Mouse (Mus musculus): Measurements from ENCODE around the gene Prr5l.

Gene Prr5l

DNA sequence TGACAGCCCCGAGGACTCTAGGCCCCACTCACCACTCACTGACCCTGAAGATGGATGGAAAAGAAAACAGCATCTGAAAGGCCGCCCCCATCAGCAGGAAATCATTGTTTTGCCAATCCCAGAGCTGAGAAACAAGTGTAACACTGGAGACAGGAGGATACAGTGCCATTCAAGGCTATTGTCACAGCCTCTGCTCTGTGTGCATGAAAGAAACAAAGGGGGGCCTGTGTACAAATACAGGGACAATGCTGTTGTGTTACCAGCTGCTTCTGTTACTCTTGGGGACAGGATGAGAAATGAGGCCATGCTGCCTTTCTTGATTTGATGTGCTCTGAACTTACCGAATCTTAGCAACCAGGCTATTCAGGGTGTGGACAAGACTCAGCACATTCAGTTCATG, at the start of gene Prr5l:
Prr5l (minus strand) TSS at position 30 of the 400 bp plus-strand sequence.
- DNase-seq: no peak

DNA sequence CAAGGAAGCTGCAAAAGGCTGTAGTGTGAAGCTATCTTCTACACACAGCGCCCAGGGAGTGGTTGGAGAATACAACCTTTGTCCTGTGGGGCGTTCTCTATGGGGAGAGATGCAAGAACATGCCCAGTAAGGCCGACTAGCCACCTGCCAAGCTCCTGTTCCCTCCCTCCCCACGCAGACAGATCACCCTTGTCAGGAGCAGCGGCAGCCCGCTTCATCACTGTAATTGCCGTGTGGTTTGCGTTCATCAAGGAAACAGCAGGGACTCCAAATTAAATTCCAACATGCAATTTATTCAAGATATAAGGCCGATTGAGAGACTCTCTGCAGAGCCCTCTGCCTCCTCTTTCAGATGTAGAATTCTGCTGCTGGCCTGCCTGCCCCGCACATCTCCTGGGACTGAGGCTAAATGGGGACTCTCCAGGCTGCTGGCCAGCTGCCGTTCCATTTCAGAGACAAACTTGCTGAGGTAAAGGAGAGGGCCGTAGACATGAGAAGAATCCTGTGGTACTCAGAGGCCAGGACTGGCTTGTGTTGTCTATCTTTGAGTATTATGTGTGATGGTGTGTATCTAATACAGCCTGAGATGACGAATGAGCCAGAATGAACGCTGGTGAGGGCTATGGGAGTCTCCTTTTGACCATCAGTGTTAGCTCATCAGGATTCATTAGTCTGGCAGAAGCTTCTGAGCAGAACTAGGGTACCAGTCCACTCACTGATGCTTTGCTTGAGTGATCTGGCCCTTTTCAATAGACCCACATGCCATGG, 49.5 kb upstream of the Prr5l start:
- DNase-seq: no peak

DNA sequence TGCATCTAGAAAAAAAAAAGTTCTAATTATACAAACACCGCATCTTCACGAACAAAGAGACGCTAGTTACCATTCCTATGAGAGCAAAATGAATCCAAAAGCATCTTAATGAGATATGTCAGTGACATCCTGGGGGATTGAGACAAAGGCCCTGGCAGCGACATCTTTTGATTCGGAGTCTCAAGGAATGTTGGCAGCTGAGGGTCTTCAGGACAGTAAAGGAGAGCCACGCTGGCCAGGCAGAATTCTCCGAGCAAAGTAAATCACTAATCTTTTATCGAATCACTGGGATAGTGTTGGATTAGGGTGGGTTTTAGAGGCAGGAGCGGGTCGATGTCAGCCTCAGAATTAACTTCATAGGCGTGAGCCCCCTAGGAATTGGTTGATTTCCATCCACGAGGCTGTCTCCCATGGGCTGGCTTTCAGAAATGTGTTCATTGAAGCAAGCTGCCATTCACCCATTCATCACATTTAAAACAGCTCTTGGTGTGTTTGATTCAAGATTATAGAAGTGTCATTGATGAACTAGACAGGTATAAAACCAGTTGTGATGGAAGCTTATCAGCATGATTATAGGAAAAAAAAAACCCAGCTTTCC, 42.9 kb upstream of the Prr5l start:
- no peak for DNase-seq

DNA sequence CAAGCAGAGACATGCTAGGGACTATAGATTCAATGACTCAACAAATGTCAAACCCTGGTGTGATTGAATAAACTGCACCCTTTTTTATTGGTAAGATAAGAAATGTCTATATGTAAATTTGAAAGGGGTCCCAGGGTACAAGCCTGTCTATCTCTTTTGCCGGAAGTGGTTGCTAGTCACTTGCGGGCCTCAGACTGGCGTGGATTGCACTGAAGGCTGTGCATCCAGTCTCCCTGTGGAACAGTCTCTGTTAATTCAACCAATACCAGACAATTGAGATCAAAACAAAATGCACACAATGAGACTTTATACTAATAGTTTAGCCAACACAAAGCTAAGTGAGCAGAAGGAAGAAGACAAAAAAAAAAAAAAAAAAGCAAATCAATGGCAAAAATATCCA, 42.4 kb upstream of the Prr5l start:
- DNase-seq: no peak

DNA sequence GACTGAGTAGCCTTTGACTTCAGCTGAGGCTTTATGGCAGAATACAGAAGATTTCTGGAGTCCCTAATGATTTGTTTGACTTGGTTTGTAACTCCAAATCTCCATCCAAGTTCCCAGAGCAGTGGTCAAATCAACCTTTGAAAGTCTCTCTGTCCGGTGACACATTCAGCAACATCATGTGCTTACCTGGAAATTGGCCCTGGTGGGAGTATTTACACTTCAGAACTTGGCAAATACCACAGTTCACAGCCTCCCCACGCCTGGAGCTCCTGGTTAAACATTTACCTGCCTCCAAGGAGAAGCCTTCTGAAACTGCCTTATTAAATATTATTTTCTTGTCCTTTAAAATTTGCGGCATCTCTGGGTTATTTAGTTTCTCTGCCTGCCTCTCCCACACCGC, 40.4 kb upstream of the Prr5l start:
- DNase-seq: no peak

DNA sequence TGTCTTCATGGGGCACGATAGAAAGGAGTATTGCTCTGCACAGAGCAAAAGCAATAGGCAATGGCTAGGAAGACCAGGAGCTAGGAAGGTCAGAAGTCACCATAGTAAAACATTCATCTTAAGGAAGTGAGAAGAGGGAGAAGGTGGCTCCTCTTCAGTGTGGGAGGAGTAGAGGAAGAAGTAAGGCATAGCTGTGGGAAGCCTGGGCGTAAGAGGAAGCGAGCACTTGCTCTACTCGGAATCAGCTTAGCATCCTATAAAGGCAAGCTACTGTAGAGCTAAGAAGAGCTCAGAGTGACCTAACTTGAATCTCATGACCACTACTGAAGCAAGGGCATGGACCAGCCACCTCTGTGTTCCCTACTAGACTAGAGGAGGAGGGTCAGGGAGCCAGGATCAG, 39.5 kb upstream of the Prr5l start:
- DNase-seq: no peak

DNA sequence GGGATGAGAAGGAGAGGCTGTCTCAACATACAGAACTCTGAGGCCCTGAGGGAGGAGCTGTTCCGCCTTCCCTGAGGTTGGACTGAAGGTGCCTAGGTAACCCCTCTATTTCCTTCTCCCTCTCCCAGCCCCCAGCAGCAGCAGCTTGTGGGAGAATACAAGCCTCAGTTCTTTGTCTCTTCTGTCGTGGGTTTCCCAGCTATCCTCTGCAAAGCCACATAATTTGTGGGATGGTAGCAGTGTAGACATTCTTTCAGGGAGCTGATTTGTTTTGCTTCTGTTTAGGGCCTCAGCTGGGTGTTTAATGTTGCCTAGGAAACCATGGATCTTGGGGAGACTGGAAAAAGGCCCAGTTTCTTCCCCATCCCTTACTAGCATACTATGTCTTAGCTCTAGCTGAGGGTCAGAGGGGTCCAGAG, 37.3 kb upstream of the Prr5l start:
- DNase-seq: no peak

DNA sequence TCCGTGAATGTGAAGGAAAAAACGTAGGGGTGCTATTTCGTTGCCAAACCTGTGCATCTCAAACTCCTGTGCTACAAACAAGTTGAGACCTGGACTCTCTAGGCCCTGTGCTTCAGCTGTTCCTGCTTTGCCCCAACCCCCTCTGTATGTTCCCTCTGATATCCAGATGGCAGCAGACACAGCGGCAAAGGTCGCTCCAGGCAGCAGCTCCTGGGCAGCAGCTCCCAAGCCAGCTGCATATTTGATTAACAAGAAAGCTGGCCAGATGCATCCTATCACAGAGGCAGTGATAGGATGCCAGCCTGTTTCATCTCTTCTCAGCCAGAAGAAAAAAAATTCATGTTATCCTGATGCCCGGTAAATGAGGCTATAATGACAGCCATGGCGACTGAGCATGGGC, 35.7 kb upstream of the Prr5l start:
- DNase-seq: no peak

DNA sequence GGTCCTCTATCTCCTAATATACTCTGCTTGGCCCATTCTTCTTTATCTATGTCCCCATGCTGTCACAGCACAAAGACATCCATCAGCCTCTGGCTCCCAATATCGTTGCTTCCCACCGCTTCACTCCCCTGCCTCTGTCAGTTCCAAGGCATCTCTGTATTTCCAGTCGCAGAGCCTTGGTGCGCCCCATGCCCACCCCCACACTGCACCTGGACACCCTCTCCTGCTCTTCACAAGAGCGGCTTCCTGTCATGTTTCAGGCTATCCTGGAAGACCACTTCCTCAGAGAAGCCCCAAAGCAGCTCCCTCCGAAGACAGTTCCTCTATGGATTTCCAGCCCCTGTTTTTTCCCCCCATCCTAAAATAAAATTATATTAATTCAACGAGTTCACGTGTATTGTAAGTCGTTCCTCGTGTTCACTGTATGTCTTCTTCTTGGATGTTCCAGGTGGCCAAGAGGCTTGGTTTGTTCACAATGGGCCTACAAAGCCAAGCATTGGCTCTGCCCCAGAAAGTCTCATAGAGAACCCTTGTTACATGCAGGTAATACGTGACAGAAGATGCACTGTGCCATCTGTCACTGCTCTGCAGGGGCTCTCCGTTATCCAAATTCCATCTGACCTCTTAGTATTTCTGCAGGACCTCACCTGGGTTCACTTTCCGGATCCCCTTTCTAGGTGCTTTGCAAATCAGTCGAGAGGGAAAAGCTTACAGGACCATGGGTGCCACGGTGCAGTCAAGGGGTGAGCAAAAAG, 26.7 kb upstream of the Prr5l start:
- DNase-seq: no peak

DNA sequence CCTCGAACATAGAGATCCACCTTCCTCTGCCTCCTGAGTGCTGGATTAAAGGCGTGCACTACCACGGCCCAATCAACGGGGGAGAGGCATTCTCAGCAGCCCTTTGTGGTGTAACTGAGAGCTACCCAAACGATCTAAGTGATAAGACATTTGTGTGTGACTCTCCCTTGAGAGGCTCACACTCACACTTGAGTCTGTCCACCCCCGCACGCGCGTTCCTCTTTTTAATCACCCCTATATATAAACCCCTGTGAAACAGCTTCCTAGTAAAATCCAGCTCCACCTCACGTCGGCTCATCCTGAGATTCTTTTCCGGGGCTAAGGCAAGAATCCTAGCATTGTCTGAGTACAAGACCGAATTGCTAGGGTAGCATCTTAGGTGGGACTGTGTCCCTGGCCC, 25.9 kb upstream of the Prr5l start:
- DNase-seq: peak; percentile 45

DNA sequence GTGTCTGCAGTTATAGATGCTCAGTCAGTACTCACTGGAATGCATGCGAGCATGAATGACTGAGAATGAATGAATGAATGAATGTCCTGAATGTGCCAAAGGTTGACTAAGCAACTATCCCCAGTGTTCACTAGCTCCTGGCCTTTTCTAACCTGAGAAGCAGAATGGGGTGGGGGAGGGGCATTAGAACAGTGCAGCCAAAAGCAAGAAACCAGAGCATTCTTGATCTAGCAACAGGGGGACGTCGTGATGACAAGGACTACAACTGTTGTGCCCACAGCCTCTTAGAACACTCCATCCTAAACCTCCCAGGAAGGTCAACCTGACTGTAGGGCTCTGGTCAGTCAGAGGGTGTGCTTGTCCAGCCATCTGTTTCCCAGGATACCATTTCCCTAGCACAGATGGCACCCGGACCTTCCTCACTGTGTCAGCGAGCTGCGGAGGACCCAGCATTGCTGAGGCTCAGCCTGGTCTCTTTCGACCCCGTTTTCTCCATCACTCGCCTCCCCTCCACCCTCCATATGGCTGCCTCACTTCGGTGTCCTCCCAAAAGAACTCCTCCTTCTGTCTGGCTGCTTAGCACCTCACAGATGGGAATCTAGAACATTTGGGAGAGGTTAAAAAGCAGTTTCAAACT, 24.7 kb upstream of the Prr5l start:
- DNase-seq: peak; percentile 35

DNA sequence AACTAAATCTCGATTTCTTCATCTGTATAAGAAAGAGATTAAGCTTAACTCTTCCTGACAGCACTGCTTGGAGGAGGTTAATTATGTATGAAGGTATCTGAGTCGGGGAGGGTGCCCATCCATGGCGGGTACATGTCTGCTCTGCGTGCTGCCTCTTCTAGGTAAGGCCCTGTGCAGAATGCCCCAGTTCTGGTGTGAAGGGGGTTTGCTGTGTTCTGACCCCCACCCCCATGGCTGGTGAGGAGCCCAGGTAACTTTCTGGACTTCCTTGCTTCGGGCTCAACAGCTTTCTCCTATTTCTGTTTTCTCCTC, 23.5 kb upstream of the Prr5l start:
- no peak for DNase-seq

DNA sequence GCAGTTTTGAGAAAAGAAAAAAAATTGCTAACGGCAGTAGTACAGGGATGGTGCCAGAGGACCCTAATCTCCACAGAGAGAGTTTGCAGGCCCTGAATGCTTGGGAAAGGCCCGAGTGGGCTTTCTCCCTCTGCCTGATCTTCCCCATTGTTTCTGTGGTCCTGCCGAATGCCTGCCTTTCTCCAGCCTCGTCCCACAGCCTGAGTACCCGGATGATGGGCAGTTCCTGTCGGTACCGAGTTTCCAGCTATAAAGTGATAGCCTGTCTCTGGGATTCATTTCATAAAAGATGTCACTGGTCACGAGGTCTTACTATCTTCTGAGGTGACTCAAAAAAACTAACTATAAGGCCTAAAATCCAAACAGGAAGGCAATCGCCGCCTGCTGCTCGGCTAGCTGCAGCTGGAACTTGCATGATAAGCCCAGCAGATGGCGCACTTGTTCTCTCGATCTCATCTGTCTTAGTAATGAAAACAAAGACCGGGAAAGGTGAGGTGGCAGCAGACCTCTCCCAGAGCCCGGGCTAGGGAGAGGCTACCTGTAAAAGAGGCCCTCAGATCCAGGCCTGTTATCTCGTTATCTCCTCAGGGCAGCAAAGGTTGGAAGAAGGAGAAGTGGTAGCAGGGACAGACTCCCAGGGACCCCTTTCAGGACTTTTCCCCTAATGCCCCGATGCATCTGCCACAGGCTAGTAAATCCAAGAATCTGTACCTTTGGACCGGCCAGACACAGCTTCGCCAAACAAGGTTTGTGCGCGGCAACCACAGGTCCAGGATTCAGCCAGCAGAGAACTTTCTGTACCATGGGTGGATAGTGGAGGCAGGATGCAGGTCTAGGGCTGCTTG, 22.9 kb upstream of the Prr5l start:
- peak; percentile 88 for DNase-seq

DNA sequence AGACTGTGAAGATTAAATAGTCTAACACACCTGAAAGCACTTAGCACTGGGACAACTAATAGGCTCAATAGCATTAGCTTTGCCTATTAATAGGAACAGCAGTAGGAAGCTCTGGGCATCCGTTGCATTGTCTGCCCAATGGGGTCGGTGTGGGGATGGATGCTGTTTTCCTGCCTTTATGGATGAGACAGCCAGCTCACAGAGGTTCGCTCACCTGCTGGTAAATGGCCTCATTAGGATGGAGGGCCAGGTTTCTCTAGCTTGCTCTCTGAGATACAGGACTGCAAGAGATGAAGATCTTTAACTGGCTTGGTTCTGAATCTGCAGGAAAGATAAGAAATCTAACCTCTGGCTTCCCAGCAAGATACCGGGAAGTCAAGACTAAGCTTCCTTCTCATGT, 19.4 kb upstream of the Prr5l start:
- no peak for DNase-seq

DNA sequence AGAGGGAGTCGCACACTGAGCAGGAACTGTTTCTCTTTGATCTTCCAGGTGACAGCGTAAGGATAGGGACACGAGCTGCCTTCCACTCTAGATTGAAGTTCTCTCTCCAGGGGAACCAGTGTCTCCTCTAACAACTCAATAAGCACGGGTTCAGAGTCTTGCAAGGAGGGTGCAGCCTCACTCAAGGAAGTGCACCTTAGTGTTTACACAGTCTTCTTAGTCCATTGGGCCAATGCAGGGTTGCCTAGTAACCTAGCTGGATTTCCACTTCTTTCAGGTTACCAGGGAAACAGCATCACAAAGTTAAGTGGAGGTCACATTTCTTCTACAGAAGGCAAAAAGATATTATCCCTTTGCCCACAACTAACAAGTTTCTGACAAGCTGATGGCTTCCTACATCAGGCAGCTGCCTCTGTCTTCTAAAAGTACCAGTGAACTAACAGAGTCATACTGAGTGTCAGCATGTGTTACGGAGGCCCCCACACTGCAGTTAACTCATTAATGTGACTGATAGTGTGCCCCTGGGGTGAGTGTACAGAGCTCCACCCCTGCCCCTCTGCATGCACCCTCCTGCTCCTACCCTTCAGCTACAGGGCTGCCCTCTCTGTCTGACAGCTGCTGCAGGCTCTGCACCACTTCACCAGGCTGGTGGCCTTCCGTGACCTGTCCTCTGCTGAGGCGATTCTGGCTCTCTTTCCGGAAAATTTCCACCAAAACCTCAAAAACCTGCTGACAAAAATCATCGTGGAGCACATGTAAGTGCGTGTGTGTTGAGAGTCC, 13.8 kb upstream of the Prr5l start:
- no peak for DNase-seq

DNA sequence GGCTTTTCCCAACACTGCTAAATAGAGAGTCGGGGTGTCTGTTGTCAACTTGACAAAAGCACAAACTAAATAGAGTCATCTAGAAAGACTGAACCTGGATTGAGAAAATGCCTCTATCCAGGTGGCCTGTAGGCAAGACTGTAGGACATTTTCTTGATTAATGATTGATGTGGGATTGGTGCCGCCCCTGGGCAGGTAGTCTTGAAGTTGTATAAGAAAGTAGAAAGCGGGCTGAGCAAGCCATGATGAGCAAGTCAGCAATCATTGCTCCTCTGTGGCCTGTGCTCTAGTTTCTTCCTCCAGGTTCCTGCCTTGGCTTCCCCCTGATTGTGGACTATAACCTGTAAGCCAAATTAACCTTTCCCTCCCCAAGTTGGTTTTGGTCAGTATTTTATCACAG, 11.3 kb upstream of the Prr5l start:
- DNase-seq: no peak

DNA sequence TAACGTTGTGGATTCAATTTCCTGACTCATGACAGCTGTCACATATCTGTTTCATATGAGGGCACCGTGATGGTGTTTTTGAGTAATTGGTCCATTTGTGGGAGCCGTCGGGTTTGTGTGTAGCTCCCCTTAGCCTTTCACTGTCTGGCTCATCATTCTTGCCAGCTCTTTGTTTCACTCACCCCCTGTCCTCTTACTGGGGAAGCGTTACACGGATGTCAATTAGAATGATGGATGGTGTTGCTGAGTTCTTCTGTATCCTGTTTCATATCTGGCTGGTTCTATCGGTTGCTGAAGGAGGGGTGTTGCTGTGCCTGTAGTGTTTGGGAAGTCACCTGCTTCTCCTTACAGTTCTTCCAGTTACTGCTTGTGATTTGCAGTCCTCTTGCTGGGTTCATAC, 8.3 kb upstream of the Prr5l start:
- no peak for DNase-seq

DNA sequence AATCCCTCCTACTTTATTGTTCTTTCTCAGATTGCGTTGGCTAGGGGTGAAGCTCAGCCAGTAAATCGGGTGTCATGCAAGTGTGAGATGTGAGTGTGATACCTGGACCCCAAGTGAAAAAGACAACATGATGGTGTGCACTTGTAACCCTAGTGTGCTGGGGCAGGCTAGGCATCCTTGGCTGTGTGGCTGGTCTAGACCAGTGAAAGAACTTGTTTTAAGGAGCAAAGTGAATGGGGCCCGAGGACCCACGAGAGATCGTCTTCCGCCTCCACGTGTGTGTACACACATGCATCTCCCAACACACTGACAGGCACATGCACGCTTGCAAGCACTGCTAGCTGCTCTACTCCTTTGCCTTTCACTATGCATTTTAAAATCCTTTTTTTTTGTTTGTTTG, 6.1 kb upstream of the Prr5l start:
- DNase-seq: no peak

DNA sequence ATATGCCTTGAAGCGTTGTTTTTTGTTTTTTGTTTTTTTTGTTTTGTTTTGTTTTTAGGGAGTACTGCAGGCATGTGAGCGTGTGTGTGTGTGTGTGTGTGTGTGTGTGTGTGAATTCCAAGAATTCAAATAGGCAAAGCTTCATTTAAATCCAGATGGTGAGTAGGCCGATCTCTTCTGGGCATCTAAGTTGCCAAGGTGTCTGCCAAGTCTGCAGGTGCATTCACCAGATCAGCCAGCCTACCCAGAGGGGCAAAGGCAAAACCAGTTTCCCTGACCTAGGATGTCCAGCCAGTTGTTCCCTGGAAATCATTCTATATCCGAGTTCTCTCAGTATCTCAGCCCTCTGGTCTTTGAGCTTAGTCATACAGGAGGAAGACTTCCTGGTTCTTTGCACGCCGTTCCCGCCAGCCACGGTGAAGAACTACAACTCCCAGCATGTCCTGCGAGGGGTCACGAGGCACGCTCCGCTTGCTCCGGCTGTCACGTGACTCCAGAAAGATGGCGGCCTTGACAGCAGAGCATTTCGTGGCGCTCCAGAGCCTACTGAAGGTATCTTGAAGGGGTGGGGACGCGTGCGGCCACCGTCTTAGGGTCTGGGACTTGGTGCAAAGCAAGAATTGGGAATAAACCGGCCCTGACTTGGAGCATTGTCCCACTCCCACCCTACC, 3.1 kb upstream of the Prr5l start, which contains the start of gene Commd9:
Commd9 (plus strand) TSS at position 480 of the 671 bp plus-strand sequence.
- peak; percentile 91 for DNase-seq

DNA sequence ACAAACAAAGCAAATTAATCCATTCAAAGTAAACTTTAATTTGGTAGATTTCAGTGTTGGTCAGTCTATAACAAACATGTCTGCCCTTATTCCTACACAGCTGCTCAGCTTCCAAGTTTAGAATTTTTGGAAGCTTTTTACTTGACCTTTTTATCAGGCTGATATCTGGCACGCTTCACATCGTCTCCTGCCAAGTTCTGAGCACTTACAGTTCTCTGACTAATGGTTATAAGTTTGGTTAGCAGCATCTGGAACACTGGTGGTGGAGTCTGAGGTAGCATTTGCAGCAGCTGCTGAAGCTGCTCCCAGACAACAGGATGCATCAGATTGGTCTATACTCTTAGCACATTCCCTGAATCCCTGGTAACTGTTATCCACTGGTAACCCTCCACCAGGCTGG, 1.5 kb upstream of the Prr5l start:
- DNase-seq: no peak

DNA sequence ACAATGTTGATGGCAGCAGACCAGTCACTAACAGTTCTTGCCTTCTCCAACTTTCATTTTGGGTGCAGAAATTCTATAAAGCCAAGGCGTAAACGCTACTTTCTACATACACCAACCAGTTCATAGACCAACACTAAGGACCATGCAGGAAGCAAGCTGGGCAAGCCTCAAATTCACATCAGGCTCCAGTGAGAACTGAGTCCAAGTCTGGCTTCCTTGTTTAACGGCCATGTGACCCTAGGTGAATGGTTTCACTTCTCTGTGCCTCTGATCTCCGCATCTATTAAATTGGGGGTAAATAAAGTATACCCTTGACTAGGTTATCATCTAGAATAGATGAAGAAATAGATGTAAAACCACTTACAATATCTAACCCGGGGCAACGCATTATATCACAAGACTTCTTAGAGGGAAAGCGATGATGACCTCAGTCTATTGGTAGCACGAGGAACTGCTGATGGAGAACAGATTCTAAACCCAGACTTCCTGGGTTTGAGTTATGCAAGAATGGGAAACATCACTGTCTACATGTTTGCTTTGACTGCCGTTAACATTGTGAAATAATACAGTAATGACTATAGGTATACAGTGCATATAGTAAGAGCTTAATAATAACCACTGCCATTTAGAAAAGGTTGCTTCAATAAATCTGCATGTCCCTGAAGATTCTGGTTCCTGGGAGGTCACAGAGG, 1.2 kb downstream of the Prr5l start:
- no peak for DNase-seq
